Mouse (Mus musculus) liver, embryonic 16.5 days (tissue): ENCODE data around the gene Asap2. TPM values are rescaled to one million over a fixed set of nuclear protein-coding genes. Genes with fewer than 3 reads are reported as not detected.

Source experiments
- ATAC-seq: fragments of 200-750 bp; cut with Nextera tagmentation; 2 replicates; pipeline ENCODE4 v1.8.0; 2017; ENCODE audit warnings: low read depth, mild to moderate bottlenecking, moderate number of reproducible peaks, moderate library complexity
- H3K27ac ChIP-seq: fragments of 300-500 bp; sonication (generic); 2 replicates; pipeline ENCODE4 v1.5.1; 2014; ENCODE audit warnings: mild to moderate bottlenecking, low read length
- H3K27me3 ChIP-seq: fragments of 300-500 bp; sonication (generic); 2 replicates; pipeline ENCODE4 v1.6.1; 2014; ENCODE audit warnings: low read depth, low read length, mixed read lengths; ENCODE audit not compliant: control insufficient read depth, insufficient read depth
- H3K36me3 ChIP-seq: fragments of 300-500 bp; sonication (generic); 2 replicates; pipeline ENCODE4 v1.6.1; 2014; ENCODE audit warnings: mild to moderate bottlenecking; ENCODE audit not compliant: control insufficient read depth, insufficient read depth
- H3K4me1 ChIP-seq: fragments of 300-500 bp; sonication (generic); 2 replicates; pipeline ENCODE4 v1.6.1; 2014; ENCODE audit warnings: low read depth, low read length, mixed read lengths; ENCODE audit not compliant: control insufficient read depth
- H3K4me2 ChIP-seq: fragments of 300-500 bp; sonication (generic); 2 replicates; pipeline ENCODE4 v1.6.1; 2014; ENCODE audit warnings: low read depth, low read length, mixed read lengths
- H3K4me3 ChIP-seq: fragments of 300-500 bp; sonication (generic); 2 replicates; pipeline ENCODE4 v1.5.1; 2014; ENCODE audit warnings: low read depth, mild to moderate bottlenecking, low read length
- H3K9ac ChIP-seq: fragments of 300-500 bp; sonication (generic); 2 replicates; pipeline ENCODE4 v1.6.1; 2014; ENCODE audit warnings: low read depth, low read length
- H3K9me3 ChIP-seq: fragments of 300-500 bp; sonication (generic); replicated peaks from 2 replicates; pipeline ENCODE4 v1.6.1; 2016; ENCODE audit warnings: low read length; ENCODE audit not compliant: control insufficient read depth
- WGBS: fragments of 180-500 bp; shearing (Covaris S2); extraction: QIAGEN DNeasy Blood & Tissue Kit; methylation state at CpG from one replicate; pipeline ENCODE4 v1.1.7; 2014; ENCODE audit not compliant: insufficient replicate concordance; 5-methylcytosine and 5-hydroxymethylcytosine counted together
- polyA plus RNA-seq: library from polyadenylated mRNA; unstranded; fragments of >200 nt; fragmentation: Nextera tagmentation; extraction: Ambion mirVana; gene quantifications from 2 replicates; pipeline ENCODE4 v1.2.1, GENCODE M21; 2015

Asap2 gene
- polyA plus RNA-seq, 1 experiment from 2014 or later = 1.5 TPM

GRCm38 (mm10) chr12:21188880-21189279 lies 198.6 kb downstream of the Asap2 start:
- Histone ChIP-seq H3K9ac (no peak overlapping the region), H3K4me1 (peaks cover 2% of the 10 kb centered on the region; the same call in 1 of the 2 replicates), H3K4me2 (no peak overlapping the region), H3K9me3 (no peaks in the 10 kb centered on the region), H3K36me3 (no peaks in the 10 kb centered on the region), H3K27ac (no peak overlapping the region), H3K4me3 (no peak overlapping the region), H3K27me3 (no peaks in the 10 kb centered on the region)
- WGBS = 51% methylated on average over 4 of the region's 4 CpGs
- peak; percentile 57; the same call in 1 of the 2 replicates for ATAC-seq

- Histone ChIP-seq H3K4me3 (no peak overlapping the region), H3K27me3 (no peaks in the 10 kb centered on the region), H3K36me3 (no peaks in the 10 kb centered on the region), H3K9me3 (no peaks in the 10 kb centered on the region), H3K27ac (no peak overlapping the region), H3K9ac (no peak overlapping the region), H3K4me1 (peaks cover 5% of the 10 kb centered on the region), H3K4me2 (no peak overlapping the region)
- peak; percentile 72 for ATAC-seq
- 66% methylated on average over 2 of the region's 2 CpGs for WGBS
Measured at GRCm38 (mm10) chr12:21191546-21191945, 201.3 kb downstream of the Asap2 start.

- H3K36me3 ChIP-seq = no peaks in the 10 kb centered on the region
- H3K4me1 ChIP-seq = peaks cover 5% of the 10 kb centered on the region
- no peak overlapping the region for H3K27ac ChIP-seq
- H3K27me3 ChIP-seq = no peaks in the 10 kb centered on the region
- H3K9me3 ChIP-seq = no peaks in the 10 kb centered on the region
- no peak overlapping the region for H3K4me3 ChIP-seq
- H3K4me2 ChIP-seq = no peak overlapping the region
- ATAC-seq = peak; percentile 58
- no peak overlapping the region for H3K9ac ChIP-seq
- 55% methylated on average over 2 of the region's 3 CpGs for WGBS
Measured at GRCm38 (mm10) chr12:21195497-21195896, 205.2 kb downstream of the Asap2 start.

- Histone ChIP-seq H3K9ac (no peak overlapping the region), H3K4me2 (no peak overlapping the region), H3K36me3 (no peaks in the 10 kb centered on the region), H3K9me3 (no peaks in the 10 kb centered on the region), H3K4me1 (peaks cover 5% of the 10 kb centered on the region), H3K4me3 (no peak overlapping the region), H3K27ac (no peak overlapping the region), H3K27me3 (no peaks in the 10 kb centered on the region)
- no peak for ATAC-seq
- WGBS = 69% methylated on average over 4 of the region's 4 CpGs
Measured at GRCm38 (mm10) chr12:21196420-21196819, 206.2 kb downstream of the Asap2 start.

DNA sequence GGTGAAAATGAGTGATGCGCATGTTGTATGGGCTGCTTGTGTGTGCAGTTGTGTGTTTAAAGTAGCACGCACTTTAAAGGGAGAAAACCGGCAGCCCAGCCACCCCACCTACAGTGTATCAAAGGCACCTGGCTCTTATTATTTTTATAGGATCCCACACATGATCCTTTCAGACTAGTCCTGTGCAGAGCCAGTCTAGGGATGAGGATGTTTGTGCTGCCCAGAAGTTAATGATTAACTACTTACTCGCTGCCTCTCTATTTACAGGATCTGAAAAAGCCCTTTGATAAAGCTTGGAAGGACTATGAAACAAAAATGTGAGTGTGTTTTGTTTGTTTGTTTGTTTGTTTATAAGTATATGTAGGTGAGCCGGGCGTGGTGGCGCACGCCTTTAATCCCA lies 210.4 kb downstream of the Asap2 start:
- Histone ChIP-seq H3K4me2 (no peak overlapping the region), H3K27ac (no peak overlapping the region; the same call in 1 of the 2 replicates), H3K4me1 (peaks cover 14% of the 10 kb centered on the region), H3K27me3 (no peaks in the 10 kb centered on the region), H3K9me3 (no peaks in the 10 kb centered on the region), H3K4me3 (no peak overlapping the region), H3K36me3 (no peaks in the 10 kb centered on the region), H3K9ac (no peak overlapping the region)
- no peak for ATAC-seq
- WGBS = 66% methylated on average over 8 of the region's 8 CpGs

DNA sequence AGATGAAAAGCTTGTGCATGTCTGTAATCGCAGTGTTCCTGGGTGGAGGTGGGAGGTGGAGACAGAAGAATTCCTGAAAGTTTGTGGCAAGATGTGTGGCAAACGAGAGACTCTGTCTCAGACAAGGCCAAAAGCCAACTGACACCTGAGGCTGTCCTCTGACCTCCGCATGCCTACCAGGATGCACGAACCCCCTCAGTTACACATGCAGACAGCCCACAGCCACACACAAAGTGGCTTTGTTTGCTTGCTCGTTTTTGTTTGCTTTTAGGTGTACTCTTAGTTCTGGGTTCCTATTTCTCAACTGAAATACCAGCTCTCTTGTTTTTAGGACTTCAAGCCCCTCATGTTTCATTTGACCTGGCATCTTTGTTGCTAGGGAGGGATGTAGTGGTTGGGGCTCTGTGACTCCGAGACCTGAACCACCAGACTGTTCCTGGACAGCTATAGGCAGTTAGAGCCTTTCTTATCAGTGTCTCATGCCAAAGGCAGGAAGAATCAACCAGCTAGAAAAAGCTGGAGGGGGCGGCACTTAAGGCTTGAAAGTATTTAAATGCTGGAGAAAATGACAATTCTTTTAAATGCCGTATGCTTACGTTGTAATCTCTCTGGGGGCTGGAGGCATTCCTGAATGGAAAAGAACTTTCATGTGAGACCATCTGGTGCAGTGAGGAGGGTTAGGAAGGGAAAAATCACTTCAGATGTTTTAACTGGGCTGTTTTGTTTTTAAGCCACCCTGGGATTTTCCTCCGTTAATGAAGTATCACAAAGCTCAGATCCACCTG lies 211.4 kb downstream of the Asap2 start:
- H3K9ac ChIP-seq = no peak overlapping the region
- H3K9me3 ChIP-seq = no peaks in the 10 kb centered on the region
- no peaks in the 10 kb centered on the region for H3K36me3 ChIP-seq
- peak overlapping the region; percentile 67 for H3K27ac ChIP-seq
- H3K4me3 ChIP-seq = no peak overlapping the region
- peaks cover 15% of the 10 kb centered on the region for H3K4me1 ChIP-seq
- ATAC-seq = peak; percentile 72
- no peaks in the 10 kb centered on the region for H3K27me3 ChIP-seq
- 49% methylated on average over 10 of the region's 10 CpGs for WGBS
- H3K4me2 ChIP-seq = no peak overlapping the region

GRCm38 (mm10) chr12:21204701-21205312 lies 214.5 kb downstream of the Asap2 start:
- Histone ChIP-seq H3K27ac (no peak overlapping the region; the same call in 1 of the 2 replicates), H3K4me2 (no peak overlapping the region), H3K4me3 (no peak overlapping the region), H3K4me1 (peaks cover 15% of the 10 kb centered on the region), H3K36me3 (no peaks in the 10 kb centered on the region), H3K9ac (no peak overlapping the region), H3K9me3 (no peaks in the 10 kb centered on the region), H3K27me3 (no peaks in the 10 kb centered on the region)
- 38% methylated on average over 11 of the region's 11 CpGs for WGBS
- peak; percentile 37 for ATAC-seq

GRCm38 (mm10) chr12:21205799-21206198 lies 215.5 kb downstream of the Asap2 start:
- Histone ChIP-seq H3K4me2 (no peak overlapping the region), H3K27ac (no peak overlapping the region), H3K4me3 (no peak overlapping the region), H3K4me1 (peaks cover 15% of the 10 kb centered on the region), H3K9me3 (no peaks in the 10 kb centered on the region), H3K36me3 (no peaks in the 10 kb centered on the region), H3K27me3 (no peaks in the 10 kb centered on the region), H3K9ac (no peak overlapping the region)
- WGBS = 37% methylated on average over 4 of the region's 4 CpGs
- no peak for ATAC-seq

DNA sequence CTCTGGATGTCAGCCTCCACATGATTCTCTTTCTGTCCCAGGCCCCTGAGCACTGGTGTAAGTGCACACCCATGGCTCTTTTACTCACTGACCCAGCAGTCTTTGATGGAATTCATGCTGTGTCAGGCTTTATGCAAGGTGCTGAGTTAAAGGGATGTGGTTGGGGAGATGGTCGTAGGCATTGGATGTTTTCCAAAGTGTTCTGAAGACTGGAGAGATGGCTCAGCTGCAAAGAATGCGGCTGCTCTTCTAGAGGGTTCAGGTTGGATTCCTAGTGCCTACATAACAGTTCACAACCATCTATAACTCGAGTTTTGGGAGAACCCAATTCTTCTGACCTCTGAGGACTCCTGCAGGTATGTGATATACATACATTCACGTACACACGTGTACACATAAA lies 217.2 kb downstream of the Asap2 start:
- Histone ChIP-seq H3K4me2 (no peak overlapping the region), H3K4me1 (peaks cover 13% of the 10 kb centered on the region), H3K27ac (no peak overlapping the region), H3K9ac (no peak overlapping the region), H3K27me3 (no peaks in the 10 kb centered on the region), H3K9me3 (no peaks in the 10 kb centered on the region), H3K4me3 (no peak overlapping the region), H3K36me3 (no peaks in the 10 kb centered on the region)
- 69% methylated on average over 5 of the region's 5 CpGs for WGBS
- ATAC-seq = no peak
